Mouse (Mus musculus) cerebellum, postnatal 4 days (tissue): ENCODE measurements at regions not wholly inside any gene's neighbourhood (a gene's known extent, or its start where the extent isn't known, plus 50 kb on each side); places are given as distances from the start of the nearest gene placed in this dataset.

Experiments used
- DNase-seq, 2 experiments: peaks; one replicate each; pipeline ENCODE4 v3.0.0; 2022; ENCODE audit warnings: low spot score in 2 of 2, mixed read lengths in 1 of 2

DNA sequence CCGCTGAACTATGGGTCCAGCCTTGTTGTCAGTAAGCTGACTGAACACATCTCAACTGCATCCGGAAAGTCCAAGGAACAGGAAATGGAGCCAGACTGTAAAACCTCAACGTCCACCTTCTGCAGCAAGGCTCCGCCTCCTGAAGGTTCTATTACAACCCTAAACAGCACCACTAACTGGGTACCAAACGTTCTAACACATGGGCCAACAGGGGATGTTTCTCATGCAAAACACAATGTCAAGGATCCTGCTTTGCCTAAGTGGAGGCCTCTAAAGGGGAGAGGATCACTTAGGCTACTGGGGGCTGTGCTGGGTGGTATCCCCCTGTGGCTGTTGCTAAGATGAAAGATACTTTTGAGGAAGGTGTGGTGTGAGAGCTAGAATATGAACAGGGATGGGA is 51.0 kb upstream of the Stt3b start:
- no peak for DNase-seq

- DNase-seq: no peak
Observed at GRCm38 (mm10) chr9:115361881-115362280, 51.7 kb upstream of the Stt3b start.

DNA sequence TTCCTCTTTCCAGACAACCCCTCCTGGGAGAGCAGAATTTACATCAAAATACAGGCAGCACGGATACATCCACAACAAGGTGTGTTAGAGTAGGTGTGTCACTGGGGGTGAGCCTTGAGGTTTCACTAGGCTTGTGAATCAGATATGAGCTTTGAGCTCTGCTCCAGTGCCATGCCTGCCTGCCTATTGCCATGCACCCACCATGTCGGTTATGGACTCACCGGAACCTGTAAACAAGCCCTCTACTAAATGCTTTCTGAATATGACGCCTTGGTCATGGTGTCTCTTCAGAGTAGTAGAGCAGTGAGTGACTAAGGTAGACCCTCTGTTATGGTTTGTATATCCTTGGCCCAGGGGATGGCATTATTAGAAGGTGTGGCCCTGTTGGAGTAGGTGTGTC is 52.3 kb upstream of the Stt3b start:
- no peak for DNase-seq

GRCm38 (mm10) chr9:115364919-115365861 is 55.0 kb upstream of the Stt3b start:
- no peak for DNase-seq

- no peak for DNase-seq
Observed at GRCm38 (mm10) chr9:115367808-115368207, 57.6 kb upstream of the Stt3b start.

DNA sequence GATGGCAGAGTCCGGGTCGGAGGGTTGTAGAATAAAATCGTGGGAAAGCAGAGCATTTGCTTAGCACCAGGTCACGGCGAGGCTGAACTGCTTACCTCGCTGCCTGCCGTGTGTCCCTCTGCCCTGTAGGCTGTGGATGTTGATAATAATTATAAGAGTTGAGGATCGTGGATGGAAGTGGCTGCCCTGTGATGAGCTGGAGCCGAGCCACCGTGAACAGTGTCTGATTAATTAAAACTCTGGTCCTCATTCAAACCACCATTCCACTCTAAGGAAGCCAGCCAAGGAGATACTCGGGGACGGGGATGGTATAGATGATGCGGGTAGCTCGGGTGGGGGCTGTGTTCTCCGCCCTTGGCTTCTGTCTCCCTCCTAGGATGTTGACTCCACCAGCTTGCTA is 70.1 kb upstream of the Stt3b start:
- DNase-seq: peak in 1 of 2 experiments; percentile 22

- no peak for DNase-seq
Observed at GRCm38 (mm10) chr9:115382824-115383475, 72.7 kb upstream of the Stt3b start.

DNA sequence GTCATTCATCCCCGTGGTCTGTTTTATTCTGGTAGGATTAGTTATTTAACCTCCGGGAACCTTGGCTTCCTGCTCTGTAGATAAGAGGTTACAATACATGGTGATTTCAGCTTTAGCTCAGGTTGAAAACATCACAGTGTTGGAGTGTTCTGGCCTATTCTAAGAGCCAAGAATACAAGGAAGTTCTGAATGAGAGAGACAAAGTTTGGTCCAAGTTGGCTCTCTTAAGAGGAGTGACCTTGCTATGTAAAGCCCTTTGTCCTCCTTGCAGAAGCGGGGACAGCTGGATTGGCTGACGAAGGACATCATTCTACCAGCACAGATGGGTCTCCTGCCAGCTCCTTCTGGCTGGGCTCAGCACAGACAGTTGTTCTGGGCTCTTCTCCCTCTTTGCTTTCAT is 73.7 kb upstream of the Stt3b start:
- DNase-seq: peak in 1 of 2 experiments; percentile 37

GRCm38 (mm10) chr9:115384345-115384744 is 74.1 kb upstream of the Stt3b start:
- no peak for DNase-seq

DNA sequence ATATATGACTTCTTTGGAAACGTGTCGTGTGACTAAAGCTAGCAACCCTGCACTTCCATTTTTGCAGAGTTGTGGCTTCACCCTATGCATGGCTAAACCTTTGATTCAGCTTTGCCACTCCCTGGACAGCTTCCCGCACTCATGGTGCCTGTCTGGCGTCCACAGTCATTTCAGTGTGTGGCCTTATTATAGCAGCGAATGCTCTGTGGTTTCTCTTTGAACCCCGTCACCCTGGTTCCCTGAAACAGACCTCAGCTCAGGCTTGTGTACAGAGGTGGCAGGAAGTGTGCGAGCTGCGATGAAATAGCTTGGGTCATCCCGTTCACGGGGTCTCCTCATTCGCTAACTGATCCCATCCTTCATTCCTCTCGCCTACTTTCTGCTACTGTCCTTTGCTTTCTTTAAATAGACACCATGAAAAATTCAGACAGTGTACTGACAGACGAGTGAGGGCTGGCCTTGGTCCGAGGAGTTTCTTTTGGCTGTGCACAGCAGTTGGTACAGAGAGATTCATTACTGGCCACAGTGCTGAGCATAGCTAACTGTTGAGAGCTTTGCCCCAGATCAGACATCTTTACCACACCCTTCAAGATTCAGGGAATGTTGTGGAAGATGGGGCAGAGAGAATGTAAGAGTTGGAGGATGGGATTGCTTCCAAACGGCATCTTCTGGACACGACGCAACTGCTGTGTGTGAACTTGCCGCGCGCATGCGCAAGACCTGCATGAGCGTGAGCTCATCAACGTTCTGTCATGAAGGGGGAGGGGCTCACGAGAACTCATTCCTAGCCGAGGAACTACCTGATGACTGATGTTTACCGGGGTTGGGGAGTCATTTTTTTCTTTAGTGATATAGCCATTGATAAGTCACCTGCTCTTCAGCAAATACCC is 77.5 kb upstream of the Stt3b start:
- DNase-seq: no peak

- DNase-seq: no peak
Observed at GRCm38 (mm10) chr9:115388361-115388759, 78.1 kb upstream of the Stt3b start.

DNA sequence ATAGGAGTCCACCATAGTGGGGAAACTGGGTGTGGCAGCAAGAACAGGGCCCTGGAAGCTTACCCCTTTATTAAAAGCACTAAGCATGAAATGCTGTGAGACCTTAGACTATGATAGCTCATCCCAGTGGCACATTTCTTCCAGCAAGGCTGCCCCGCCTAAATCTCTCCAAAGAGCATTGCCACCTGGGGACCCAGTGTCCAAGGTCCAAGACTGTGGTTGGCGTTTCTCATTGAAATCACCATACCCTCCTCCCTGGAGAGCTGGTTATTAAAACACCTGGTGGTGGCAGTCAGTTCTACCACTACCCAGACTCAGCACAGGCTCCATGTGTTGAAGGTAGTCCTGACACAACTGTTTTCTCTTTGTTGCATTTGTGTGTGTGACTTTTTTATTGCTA is 78.9 kb upstream of the Stt3b start:
- no peak for DNase-seq

DNA sequence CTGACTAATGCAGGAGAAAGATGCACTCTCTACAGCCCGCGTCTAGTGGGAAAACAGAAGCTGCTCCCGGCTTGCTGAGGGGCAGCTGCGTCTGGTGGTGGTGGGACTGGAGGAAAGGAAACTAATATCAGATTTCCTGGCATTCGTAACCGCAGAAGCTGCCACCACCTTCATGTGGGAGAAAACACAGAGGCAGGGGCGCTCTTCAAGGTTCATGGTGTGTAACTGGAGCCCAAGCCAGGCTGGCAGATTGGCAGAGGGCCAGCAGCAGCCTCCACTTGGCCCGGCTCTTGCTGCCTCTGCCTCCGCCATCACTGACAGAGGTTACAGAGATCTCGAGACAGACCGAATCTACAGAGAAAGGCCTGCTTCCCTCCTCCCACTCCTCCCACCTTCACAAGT is 80.7 kb upstream of the Stt3b start:
- peak; percentile 35 to 84 for DNase-seq

DNA sequence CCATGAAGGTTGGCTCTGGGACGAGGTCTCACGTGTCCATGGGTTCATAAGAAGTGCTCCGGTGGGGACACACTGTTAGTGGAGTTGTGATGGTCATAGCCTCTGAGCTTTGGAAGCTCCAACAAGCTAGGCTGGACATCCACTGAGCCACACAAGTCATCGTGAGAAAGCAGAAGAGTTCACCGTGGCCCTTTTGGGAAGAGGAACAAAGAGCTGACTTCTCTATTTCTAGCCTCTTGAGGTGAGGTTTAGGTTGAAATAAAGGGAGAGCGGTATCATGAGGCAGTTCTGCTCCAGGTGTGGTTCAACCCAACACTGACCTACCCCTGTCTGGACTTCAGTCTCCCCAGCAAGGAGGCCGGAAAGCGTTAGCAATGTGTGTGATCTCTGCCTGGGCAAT is 85.3 kb upstream of the Stt3b start:
- DNase-seq: no peak

GRCm38 (mm10) chr9:115400461-115400860 is 90.2 kb upstream of the Stt3b start:
- no peak for DNase-seq

DNA sequence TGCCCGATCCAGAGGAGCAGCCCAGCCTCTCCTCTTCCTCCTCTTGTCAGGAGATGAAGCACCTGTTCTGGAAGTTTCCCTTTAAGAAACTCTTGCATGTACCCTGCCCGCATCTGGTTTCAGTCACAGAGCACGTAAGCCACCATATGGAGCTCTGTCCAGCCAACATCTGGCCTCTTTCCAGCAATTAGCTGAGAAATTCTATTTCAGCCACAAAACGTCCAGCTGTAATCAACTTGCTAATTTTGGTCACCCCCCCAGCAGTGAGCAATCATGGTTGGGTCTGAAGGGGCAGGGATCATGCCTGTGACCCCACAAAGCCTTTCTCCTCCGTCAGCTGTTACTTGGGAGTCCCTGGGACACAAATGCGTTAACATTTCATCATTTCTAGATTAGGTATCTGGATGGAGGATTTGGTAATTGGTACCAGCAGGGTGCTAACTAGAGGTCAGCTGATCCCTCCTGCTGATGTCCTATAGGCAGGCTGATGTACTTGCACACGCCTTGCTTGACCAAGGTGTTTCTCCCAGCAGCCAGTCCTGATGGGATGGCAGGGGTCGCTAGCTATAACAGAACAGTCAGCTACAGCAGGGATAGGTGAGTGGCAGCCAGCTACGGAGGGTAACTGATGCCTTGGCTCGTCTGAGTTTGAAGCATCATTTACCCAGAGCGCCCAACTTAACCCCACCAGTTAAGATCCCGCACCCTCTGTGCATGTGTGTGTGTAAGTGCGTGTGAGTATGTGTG is 91.4 kb upstream of the Stt3b start:
- no peak for DNase-seq

DNA sequence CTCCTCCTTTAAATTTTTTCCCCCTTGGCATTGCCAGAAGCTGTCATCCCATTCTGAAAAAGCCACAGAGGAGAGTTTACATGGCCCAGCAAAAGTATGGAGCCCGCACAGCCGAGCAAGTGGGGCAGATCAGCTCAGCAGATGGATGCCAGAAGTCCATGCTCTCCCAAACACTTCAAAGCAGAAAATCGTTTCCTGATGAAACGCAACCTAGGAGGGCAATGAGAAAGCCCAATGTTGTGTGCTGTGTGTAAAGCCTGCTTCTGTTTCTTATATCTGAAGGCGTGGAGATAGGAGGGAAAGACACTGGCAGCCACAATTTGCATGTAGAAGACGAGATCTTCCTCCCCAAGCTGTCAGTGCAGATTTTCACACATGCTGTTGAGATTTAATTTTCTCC is 92.4 kb upstream of the Stt3b start:
- DNase-seq: no peak

DNA sequence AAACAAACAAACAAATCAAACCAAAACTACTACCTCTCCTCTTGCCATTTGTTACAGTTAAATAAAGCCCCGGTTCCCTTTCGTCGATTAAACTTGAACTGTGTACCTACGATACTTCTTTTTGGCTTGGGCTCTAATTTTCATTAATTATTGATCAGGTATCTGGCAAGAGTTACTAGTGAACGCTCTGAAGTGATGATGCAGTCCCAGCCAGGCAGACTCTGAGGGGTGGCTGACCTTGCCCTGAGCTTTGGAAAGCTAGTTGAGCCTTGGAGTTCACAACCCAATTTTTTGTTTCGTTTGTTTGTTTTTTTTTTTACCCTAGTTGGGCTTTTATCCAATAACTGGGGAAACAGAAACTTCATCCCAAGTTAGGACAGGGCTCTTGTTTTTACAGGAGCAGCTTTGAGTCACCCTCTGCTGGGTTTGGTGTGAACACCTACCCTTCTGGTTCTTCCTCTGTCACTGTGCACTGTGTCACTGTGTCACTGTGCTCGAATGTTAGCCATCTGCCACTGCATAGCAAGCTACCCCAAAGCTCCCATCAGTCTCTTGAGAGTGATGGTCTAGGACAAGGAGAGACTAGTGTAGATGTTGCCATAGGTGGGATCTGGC is 93.2 kb upstream of the Stt3b start:
- no peak for DNase-seq

- DNase-seq: no peak
Observed at GRCm38 (mm10) chr9:115407901-115408470, 97.8 kb upstream of the Stt3b start.

DNA sequence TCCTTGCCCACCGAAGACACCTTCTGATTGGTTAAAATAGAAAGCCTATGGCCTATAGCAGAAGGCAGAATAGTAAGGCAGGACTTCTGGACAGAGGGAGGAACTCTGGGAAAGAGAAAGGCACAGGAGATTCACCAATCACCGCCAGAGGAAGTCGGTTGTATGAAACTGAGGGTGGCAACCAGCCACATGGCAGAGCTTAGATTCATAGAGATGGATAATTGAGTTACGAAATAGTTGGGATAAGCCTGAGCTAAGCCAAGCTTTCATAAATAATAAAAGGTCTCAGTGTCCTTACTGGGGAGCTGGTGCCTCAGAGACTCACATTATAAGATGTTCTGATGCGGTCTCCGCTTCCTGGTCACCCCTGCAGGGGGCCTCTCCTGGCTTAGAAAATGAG is 98.7 kb upstream of the Stt3b start:
- DNase-seq: no peak

- no peak for DNase-seq
Observed at GRCm38 (mm10) chr9:115414190-115414589, 104.0 kb upstream of the Stt3b start.
